Mouse (Mus musculus) midbrain, postnatal 0 days (tissue): ENCODE results near the gene Olfr411. TPM values are rescaled to one million over a fixed set of nuclear protein-coding genes. Genes with fewer than 3 reads are reported as not detected.

Experiments used
- ATAC-seq: fragments of 200-750 bp; cut with Nextera tagmentation; 2 replicates; pipeline ENCODE4 v1.8.0; 2017; ENCODE audit warnings: moderate number of reproducible peaks, mild to moderate bottlenecking, moderate TSS enrichment, moderate library complexity; ENCODE audit not compliant: low FRiP score
- DNase-seq: peaks from one replicate; pipeline ENCODE4 v3.0.0-alpha.2; 2015; ENCODE audit warnings: low spot score
- H3K27ac ChIP-seq: fragments of 300-500 bp; sonication (generic); 2 replicates; pipeline ENCODE4 v1.5.1; 2014; ENCODE audit warnings: low read depth, mild to moderate bottlenecking, low read length, mixed read lengths
- H3K27me3 ChIP-seq: fragments of 300-500 bp; sonication (generic); 2 replicates; pipeline ENCODE4 v1.6.1; 2014; ENCODE audit warnings: low read length, control low read depth, mixed read lengths; ENCODE audit not compliant: insufficient read depth
- H3K36me3 ChIP-seq: fragments of 300-500 bp; sonication (generic); 2 replicates; pipeline ENCODE4 v1.6.1; 2014; ENCODE audit warnings: low read length, control low read depth, mixed read lengths; ENCODE audit not compliant: insufficient read depth
- H3K4me1 ChIP-seq: fragments of 300-500 bp; sonication (generic); 2 replicates; pipeline ENCODE4 v1.6.1; 2014; ENCODE audit warnings: mild to moderate bottlenecking, control low read depth, antibody characterized with exemption, low read length, mixed read lengths; ENCODE audit not compliant: insufficient read depth
- H3K4me2 ChIP-seq: fragments of 300-500 bp; sonication (generic); 2 replicates; pipeline ENCODE4 v1.6.1; 2014; ENCODE audit warnings: low read depth, mild to moderate bottlenecking, low read length, mixed read lengths; ENCODE audit not compliant: poor library complexity, severe bottlenecking
- H3K4me3 ChIP-seq: fragments of 300-500 bp; sonication (generic); 2 replicates; pipeline ENCODE4 v1.5.1; 2014; ENCODE audit warnings: low read depth, mild to moderate bottlenecking, low read length, moderate library complexity
- H3K9ac ChIP-seq: fragments of 300-500 bp; sonication (generic); replicated peaks from 2 replicates; pipeline ENCODE4 v1.6.1; 2014; ENCODE audit warnings: mild to moderate bottlenecking, low read length, moderate library complexity, mixed read lengths; ENCODE audit not compliant: poor library complexity, severe bottlenecking
- H3K9me3 ChIP-seq: fragments of 300-500 bp; sonication (generic); 2 replicates; pipeline ENCODE4 v1.6.1; 2016; ENCODE audit warnings: low read length, control low read depth
- CTCF ChIP-seq: IDR thresholded peaks from 2 replicates; pipeline ENCODE4 v1.5.1; 2016; ENCODE audit warnings: antibody characterized with exemption, mild to moderate bottlenecking
- WGBS: fragments of 180-500 bp; shearing (Covaris S2); extraction: QIAGEN DNeasy Blood & Tissue Kit; methylation state at CpG from one replicate; pipeline ENCODE4 v1.1.7; 2014; 5-methylcytosine and 5-hydroxymethylcytosine counted together
- polyA plus RNA-seq: library from polyadenylated mRNA; unstranded; fragments of >200 nt; fragmentation: Nextera tagmentation; extraction: Ambion mirVana; gene quantifications from 2 replicates; pipeline ENCODE4 v1.2.1, GENCODE M21; 2015
- total RNA-seq: library from RNA; depleted of rRNA; stranded (reverse); fragments of >200 nt; gene quantifications from 2 replicates; pipeline ENCODE4 v1.2.3, GENCODE M21; 2014; rRNA removed

Olfr411 gene
- total and polyA plus RNA-seq, 2 experiments from 2014 or later: not detected

DNA sequence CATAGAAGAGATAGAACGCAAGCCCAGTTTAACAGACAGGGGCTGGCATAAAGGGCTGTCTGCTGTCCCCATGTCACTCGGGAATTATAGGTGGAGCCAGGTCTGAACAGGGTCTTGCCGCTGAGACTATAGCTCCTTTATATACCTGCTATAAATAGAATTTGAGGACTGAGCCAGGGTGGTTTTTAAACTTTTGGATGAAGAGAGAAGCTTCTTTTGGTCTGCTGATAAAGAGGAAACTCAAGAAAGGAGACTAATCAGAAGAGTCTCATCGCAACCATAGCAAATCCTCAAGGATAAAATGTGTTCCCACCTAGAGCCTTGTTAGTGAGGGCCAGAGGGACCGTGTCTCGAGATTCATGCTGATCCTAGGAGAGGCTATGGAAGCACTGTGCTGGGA lies 14.5 kb downstream of the Olfr411 start, which contains the start of gene Olfr410:
TSS of gene Olfr410 (minus strand) at position 101 of the 400 bp plus-strand sequence.
- TF ChIP-seq CTCF: no peak
- H3K4me3 ChIP-seq: no peak within 1 kb of the TSS

DNA sequence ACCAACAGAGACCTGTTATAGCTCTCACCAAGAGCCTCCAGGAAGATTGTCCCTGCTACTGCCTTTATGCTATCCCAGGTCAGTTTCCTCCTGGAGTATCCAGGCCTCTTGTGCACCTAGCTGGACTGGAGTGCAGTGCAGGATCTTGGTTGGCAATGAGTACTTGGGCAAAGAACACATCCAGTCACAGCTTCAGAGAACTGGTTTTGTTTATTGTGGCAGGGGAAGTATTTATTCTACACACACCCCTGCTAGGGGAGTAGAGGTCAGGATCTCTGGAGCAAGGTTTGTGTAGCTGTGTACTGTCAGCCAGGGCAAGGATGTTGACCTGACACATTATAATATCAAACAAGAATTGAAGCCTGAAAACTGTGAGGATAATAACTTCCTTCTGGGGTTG lies 23.7 kb downstream of the Olfr411 start:
- DNase-seq (no peak), ATAC-seq (no peak)
- Histone ChIP-seq H3K4me1 (no peaks in the 10 kb centered on the region), H3K4me2 (no peak overlapping the region), H3K27me3 (no peaks in the 10 kb centered on the region), H3K9ac (no peak overlapping the region), H3K4me3 (no peak overlapping the region), H3K27ac (no peak overlapping the region), H3K9me3 (no peaks in the 10 kb centered on the region), H3K36me3 (no peaks in the 10 kb centered on the region)
- no peak for TF ChIP-seq CTCF

More for the DNA sequence above, 14.5 kb downstream of the Olfr411 start, which contains the start of gene Olfr410:
- H3K4me1 ChIP-seq: no peaks in the 10 kb centered on the region
- H3K4me2 ChIP-seq: no peak within 1 kb of the TSS
- ATAC-seq: no peak
- WGBS: 83% methylated on average over 6 of the region's 6 CpGs
- no peak within 1 kb of the TSS for H3K27ac ChIP-seq
- H3K9me3 ChIP-seq: no peaks in the 10 kb centered on the region; the same call in 1 of the 2 replicates
- DNase-seq: no peak
- no peaks in the 10 kb centered on the region for H3K36me3 ChIP-seq
- H3K27me3 ChIP-seq: no peaks in the 10 kb centered on the region
- H3K9ac ChIP-seq: no peak within 1 kb of the TSS

DNA sequence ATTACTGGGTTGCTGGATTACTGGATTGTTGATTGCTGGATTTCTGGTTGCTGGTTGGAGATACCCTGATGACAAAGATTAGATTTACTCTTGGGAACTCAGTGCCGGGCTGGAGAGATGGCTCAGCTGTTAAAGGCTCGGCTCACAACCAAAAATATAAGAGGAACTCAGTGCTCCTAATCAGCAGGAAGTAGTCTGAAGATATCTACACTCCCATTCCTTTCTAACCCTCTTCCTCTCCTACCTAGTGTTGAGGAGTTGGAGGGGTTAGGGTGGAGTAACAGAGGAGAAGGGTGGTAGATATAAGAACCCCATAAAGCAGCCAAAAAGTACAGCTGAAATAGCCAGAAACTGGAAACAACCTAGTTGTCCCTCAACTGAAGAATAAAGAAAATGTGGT lies 26.4 kb downstream of the Olfr411 start:
- H3K9me3 ChIP-seq: no peaks in the 10 kb centered on the region
- ATAC-seq: no peak
- no peak for DNase-seq
- no peak overlapping the region for H3K27ac ChIP-seq
- WGBS: 67% methylated on average over 2 of the region's 2 CpGs
- no peak overlapping the region for H3K4me2 ChIP-seq
- TF ChIP-seq CTCF: no peak
- H3K4me3 ChIP-seq: no peak overlapping the region
- no peaks in the 10 kb centered on the region for H3K27me3 ChIP-seq
- H3K9ac ChIP-seq: no peak overlapping the region
- no peaks in the 10 kb centered on the region for H3K4me1 ChIP-seq
- no peaks in the 10 kb centered on the region for H3K36me3 ChIP-seq

Other genes with a start within 250 kb of the Olfr411 start
- not detected in 2 replicates for gene Olfr401, start 238.9 kb downstream of the Olfr411 start, total RNA-seq
- not detected in 2 replicates for gene Olfr401, start 238.9 kb downstream of the Olfr411 start, polyA plus RNA-seq
- not detected in 2 replicates for gene Olfr402, start 199.1 kb downstream of the Olfr411 start, total RNA-seq
- not detected in 2 replicates for gene Olfr402, start 199.1 kb downstream of the Olfr411 start, polyA plus RNA-seq
- not detected in 2 replicates for gene Olfr403, start 166.4 kb downstream of the Olfr411 start, total RNA-seq
- gene Olfr403, start 166.4 kb downstream of the Olfr411 start, polyA plus RNA-seq: not detected in 2 replicates
- gene Olfr43, start 141.3 kb downstream of the Olfr411 start, total RNA-seq: not detected in 2 replicates
- not detected in 2 replicates for gene Olfr43, start 141.3 kb downstream of the Olfr411 start, polyA plus RNA-seq
- not detected in 2 replicates for gene Olfr406, start 92.8 kb downstream of the Olfr411 start, total RNA-seq
- not detected in 2 replicates for gene Olfr406, start 92.8 kb downstream of the Olfr411 start, polyA plus RNA-seq
- not detected in 2 replicates for gene Olfr59, start 68.9 kb downstream of the Olfr411 start, total RNA-seq
- not detected in 2 replicates for gene Olfr59, start 68.9 kb downstream of the Olfr411 start, polyA plus RNA-seq
- not detected in 2 replicates for gene Olfr410, start 14.6 kb downstream of the Olfr411 start, total RNA-seq
- gene Olfr410, start 14.6 kb downstream of the Olfr411 start, polyA plus RNA-seq: not detected in 2 replicates
- gene Olfr412, start 9.4 kb upstream of the Olfr411 start, total RNA-seq: not detected in 2 replicates
- not detected in 2 replicates for gene Olfr412, start 9.4 kb upstream of the Olfr411 start, polyA plus RNA-seq